In genomic region chr1:90998268-90998890, GRCm38 (mm10) we compare ENCODE assay signal across 8 mouse cellular contexts. TPM values are rescaled to one million over a fixed set of nuclear protein-coding genes. Genes with fewer than 3 reads are reported as not detected.
A peak's percentile ranks its signal among the peaks of the same experiment; 100 is the strongest.
DNase-seq lines count a peak whose midpoint lies in the region; ATAC-seq and TF ChIP-seq lines count a peak whose summit lies in the region.

Lrrfip1 (plus strand) TSS chr1:90998737.

- no peak for TF ChIP-seq CTCF in ES-Bruce4 (IDR thresholded peaks at IDR 0.05; ENCODE audit: low read depth, low read length)
- no peak for TF ChIP-seq CTCF in kidney, postnatal 0 days (IDR thresholded peaks at IDR 0.05; ENCODE audit: low read depth)

- H3K4me1 ChIP-seq in ES-Bruce4 (ENCODE audit: control insufficient read depth, insufficient read depth, low read length): no peaks in the 10 kb centered on the region
- H3K4me1 ChIP-seq in embryonic facial prominence, embryonic 15.5 days: peaks cover 33% of the 10 kb centered on the region
- peaks cover 9% of the 10 kb centered on the region; the same call in 1 of the 2 replicates for H3K4me1 ChIP-seq in kidney, postnatal 0 days (replicated peaks; ENCODE audit: insufficient read depth, low read length)
- H3K4me1 ChIP-seq in liver, embryonic 15.5 days (replicated peaks): peaks cover 13% of the 10 kb centered on the region
- H3K4me1 ChIP-seq in neural tube, embryonic 13.5 days (replicated peaks): peaks cover 40% of the 10 kb centered on the region

- peak within 1 kb of the TSS; percentile 93 for H3K4me2 ChIP-seq in embryonic facial prominence, embryonic 15.5 days (replicated peaks)
- peak within 1 kb of the TSS; percentile 80 for H3K4me2 ChIP-seq in kidney, postnatal 0 days (ENCODE audit: low read length)
- H3K4me2 ChIP-seq in liver, embryonic 15.5 days: peak within 1 kb of the TSS; percentile 74
- peak within 1 kb of the TSS; percentile 99 for H3K4me2 ChIP-seq in neural tube, embryonic 13.5 days

- no peak for TF ChIP-seq POLR2A in ES-Bruce4 (IDR thresholded peaks at IDR 0.05; ENCODE audit: insufficient read depth, low read length)

- H3K36me3 ChIP-seq in ES-Bruce4 (ENCODE audit: control insufficient read depth, insufficient read depth, low read length, poor library complexity, severe bottlenecking): no peaks in the 10 kb centered on the region
- no peaks in the 10 kb centered on the region for H3K36me3 ChIP-seq in embryonic facial prominence, embryonic 15.5 days
- H3K36me3 ChIP-seq in kidney, postnatal 0 days (ENCODE audit: insufficient read depth, low read length): no peaks in the 10 kb centered on the region
- no peaks in the 10 kb centered on the region for H3K36me3 ChIP-seq in liver, embryonic 15.5 days (replicated peaks)
- H3K36me3 ChIP-seq in neural tube, embryonic 13.5 days: no peaks in the 10 kb centered on the region

- ATAC-seq in embryonic facial prominence, embryonic 15.5 days (ENCODE audit: insufficient number of reproducible peaks, low FRiP score, low TSS enrichment, low read depth): peak; percentile 77
- peak; percentile 62 for ATAC-seq in kidney, postnatal 0 days (replicated peaks; ENCODE audit: low FRiP score, low read depth)
- ATAC-seq in liver, embryonic 15.5 days (ENCODE audit: insufficient read depth): no peak
- ATAC-seq in neural tube, embryonic 13.5 days (ENCODE audit: low read depth): peak; percentile 86

- 1% methylated on average over 59 of the region's 59 CpGs for WGBS in embryonic facial prominence, embryonic 15.5 days
- 2% methylated on average over 56 of the region's 59 CpGs for whole genome bisulfite sequencing in kidney, postnatal 0 days
- WGBS in liver, embryonic 15.5 days (ENCODE audit: insufficient replicate concordance): 2% methylated on average over 59 of the region's 59 CpGs
- WGBS in neural tube, embryonic 13.5 days: 3% methylated on average over 59 of the region's 59 CpGs

- no peak for TF ChIP-seq EP300 in ES-Bruce4 (IDR thresholded peaks at IDR 0.05; ENCODE audit: insufficient read depth, low read depth, low read length)

- H3K27ac ChIP-seq in ES-Bruce4 (ENCODE audit: insufficient read depth, low read length): no peak within 1 kb of the TSS
- H3K27ac ChIP-seq in embryonic facial prominence, embryonic 15.5 days (replicated peaks): no peak within 1 kb of the TSS; the same call in 1 of the 2 replicates
- no peak within 1 kb of the TSS for H3K27ac ChIP-seq in kidney, postnatal 0 days
- no peak within 1 kb of the TSS for H3K27ac ChIP-seq in liver, embryonic 15.5 days (replicated peaks)
- peak within 1 kb of the TSS; percentile 69 for H3K27ac ChIP-seq in neural tube, embryonic 13.5 days (replicated peaks)

- no peaks in the 10 kb centered on the region for H3K9me3 ChIP-seq in ES-Bruce4 (replicated peaks; ENCODE audit: control insufficient read depth, insufficient read depth, low read length, poor library complexity, severe bottlenecking)
- H3K9me3 ChIP-seq in embryonic facial prominence, embryonic 15.5 days (replicated peaks): no peaks in the 10 kb centered on the region
- H3K9me3 ChIP-seq in kidney, postnatal 0 days (replicated peaks; ENCODE audit: low read length): no peaks in the 10 kb centered on the region
- H3K9me3 ChIP-seq in liver, embryonic 15.5 days (replicated peaks): no peaks in the 10 kb centered on the region
- H3K9me3 ChIP-seq in neural tube, embryonic 13.5 days: no peaks in the 10 kb centered on the region

- peak within 1 kb of the TSS; percentile 79 for H3K9ac ChIP-seq in ES-Bruce4 (ENCODE audit: low read depth, poor library complexity, severe bottlenecking)
- H3K9ac ChIP-seq in embryonic facial prominence, embryonic 15.5 days: peak within 1 kb of the TSS; percentile 73
- H3K9ac ChIP-seq in kidney, postnatal 0 days (ENCODE audit: low read depth, low read length): peak within 1 kb of the TSS; percentile 66
- H3K9ac ChIP-seq in liver, embryonic 15.5 days: peak within 1 kb of the TSS; percentile 21; the same call in 1 of the 2 replicates
- peak within 1 kb of the TSS; percentile 87 for H3K9ac ChIP-seq in neural tube, embryonic 13.5 days

- H3K4me3 ChIP-seq in ES-Bruce4 (ENCODE audit: low read depth, low read length): peak within 1 kb of the TSS; percentile 79
- H3K4me3 ChIP-seq in embryonic facial prominence, embryonic 15.5 days (replicated peaks): peak within 1 kb of the TSS; percentile 75
- H3K4me3 ChIP-seq in kidney, postnatal 0 days (replicated peaks; ENCODE audit: low read depth, low read length): peak within 1 kb of the TSS; percentile 60
- H3K4me3 ChIP-seq in liver, embryonic 15.5 days (replicated peaks): peak within 1 kb of the TSS; percentile 60
- peak within 1 kb of the TSS; percentile 79 for H3K4me3 ChIP-seq in neural tube, embryonic 13.5 days

- H3K27me3 ChIP-seq in ES-Bruce4 (ENCODE audit: control insufficient read depth, insufficient read depth, low read length, poor library complexity, severe bottlenecking): peaks cover 10% of the 10 kb centered on the region
- no peaks in the 10 kb centered on the region for H3K27me3 ChIP-seq in embryonic facial prominence, embryonic 15.5 days
- H3K27me3 ChIP-seq in kidney, postnatal 0 days (ENCODE audit: insufficient read depth, low read length): no peaks in the 10 kb centered on the region
- peaks cover 37% of the 10 kb centered on the region for H3K27me3 ChIP-seq in liver, embryonic 15.5 days
- peaks cover 4% of the 10 kb centered on the region; the same call in 1 of the 2 replicates for H3K27me3 ChIP-seq in neural tube, embryonic 13.5 days

- DNase-seq in adrenal gland, postnatal 14 days: peak; percentile 76
- DNase-seq in heart, adult 8-10 months (ENCODE audit: low spot score): no peak
- DNase-seq in kidney, postnatal 0 days (ENCODE audit: low spot score): peak; percentile 63
- DNase-seq in thymus, postnatal 14 days: no peak

RNA-seq across cellular contexts. Expression of gene Lrrfip1, which starts in this region (rescaled TPM):
- 88.7 and 97.2 TPM in 2 replicates for polyA plus RNA-seq in ES-Bruce4 (2011; ENCODE audit: insufficient read depth, insufficient read length, low read depth, missing spikeins)
- 49.4 and 61.1 TPM in 2 replicates for total RNA-seq in adrenal gland, postnatal 14 days (2021)
- 55.0 and 56.8 TPM in 2 replicates for polyA plus RNA-seq in embryonic facial prominence, embryonic 15.5 days (2015; fragmentation: Nextera tagmentation; extraction: Ambion mirVana)
- 10 to 100 TPM; 55.4 to 72.1 (median 61.1) TPM for total RNA-seq in heart, adult 8-10 months (2022)
- 46.3 and 56.9 TPM in 2 replicates for polyA plus RNA-seq in kidney, postnatal 0 days (2015; fragmentation: Nextera tagmentation; extraction: Ambion mirVana)
- polyA plus RNA-seq in liver, embryonic 15.5 days (2015; fragmentation: Nextera tagmentation; extraction: Ambion mirVana): 14.9 and 16.7 TPM in 2 replicates
- 33.7 and 34.6 TPM in 2 replicates for polyA plus RNA-seq in neural tube, embryonic 13.5 days (2015; fragmentation: Nextera tagmentation; extraction: Ambion mirVana)

Comparison
In these comparisons a context has a peak if more than half of its experiments do, and no peak if none do; other contexts are left out.
1. H3K9ac ChIP-seq: peak in every context shown above with its lines; median percentile 87 in neural tube, embryonic 13.5 days; 79 in ES-Bruce4; 73 in embryonic facial prominence, embryonic 15.5 days; 66 in kidney, postnatal 0 days; 21 in liver, embryonic 15.5 days.
2. DNase-seq: peak in adrenal gland, postnatal 14 days (single experiment) and kidney, postnatal 0 days (single experiment); none in heart, adult 8-10 months (single experiment) and thymus, postnatal 14 days (single experiment).
3. Peak in every context shown above with its lines, with median percentiles within 50 percentile points of each other: H3K4me3 ChIP-seq and H3K4me2 ChIP-seq.